Mouse (Mus musculus): ENCODE measurements at regions not wholly inside any gene's neighbourhood (a gene's known extent, or its start where the extent isn't known, plus 50 kb on each side); places are given as distances from the start of the nearest gene placed in this dataset.
A peak's percentile ranks its signal among the peaks of the same experiment; 100 is the strongest.

DNA sequence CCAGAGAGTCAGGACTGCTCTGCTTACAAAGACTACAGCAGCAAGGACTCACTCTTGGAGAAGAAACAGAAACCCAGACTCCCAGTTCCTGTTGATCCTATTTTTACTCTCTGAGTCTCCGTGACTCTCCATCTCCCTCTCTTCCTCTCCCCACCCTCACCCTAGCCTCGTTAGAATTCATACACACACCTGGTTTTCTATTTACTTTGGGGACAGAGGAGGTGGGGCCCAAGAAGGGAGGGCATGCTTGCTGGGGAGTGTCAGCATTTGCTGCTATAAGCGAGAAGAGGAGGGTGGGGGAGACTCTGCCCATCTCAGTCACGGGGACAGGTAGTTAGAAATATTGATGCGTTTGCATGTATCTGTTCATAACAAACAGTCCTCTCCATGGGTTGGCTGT lies 129.6 kb upstream of the Runx1 start:
- peak; percentile 28 for DNase-seq

DNA sequence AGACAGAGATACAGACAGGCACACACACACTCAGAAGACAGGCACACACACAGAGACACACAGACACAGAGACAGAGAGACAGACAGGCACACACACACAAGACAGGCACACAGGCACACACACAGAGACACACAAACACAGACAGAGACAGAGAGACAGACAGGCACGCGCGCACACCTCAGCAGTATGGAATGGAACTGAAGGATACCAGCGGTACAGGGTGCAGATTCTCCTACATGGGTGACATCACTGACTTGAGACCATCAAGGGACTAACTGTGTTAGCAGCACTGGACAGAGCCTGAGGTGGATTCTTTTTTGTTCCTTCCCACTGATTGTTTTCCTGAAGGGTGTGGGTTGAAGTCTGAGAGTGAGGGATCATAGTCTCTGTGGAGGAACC lies 129.1 kb upstream of the Runx1 start:
- DNase-seq = no peak

DNA sequence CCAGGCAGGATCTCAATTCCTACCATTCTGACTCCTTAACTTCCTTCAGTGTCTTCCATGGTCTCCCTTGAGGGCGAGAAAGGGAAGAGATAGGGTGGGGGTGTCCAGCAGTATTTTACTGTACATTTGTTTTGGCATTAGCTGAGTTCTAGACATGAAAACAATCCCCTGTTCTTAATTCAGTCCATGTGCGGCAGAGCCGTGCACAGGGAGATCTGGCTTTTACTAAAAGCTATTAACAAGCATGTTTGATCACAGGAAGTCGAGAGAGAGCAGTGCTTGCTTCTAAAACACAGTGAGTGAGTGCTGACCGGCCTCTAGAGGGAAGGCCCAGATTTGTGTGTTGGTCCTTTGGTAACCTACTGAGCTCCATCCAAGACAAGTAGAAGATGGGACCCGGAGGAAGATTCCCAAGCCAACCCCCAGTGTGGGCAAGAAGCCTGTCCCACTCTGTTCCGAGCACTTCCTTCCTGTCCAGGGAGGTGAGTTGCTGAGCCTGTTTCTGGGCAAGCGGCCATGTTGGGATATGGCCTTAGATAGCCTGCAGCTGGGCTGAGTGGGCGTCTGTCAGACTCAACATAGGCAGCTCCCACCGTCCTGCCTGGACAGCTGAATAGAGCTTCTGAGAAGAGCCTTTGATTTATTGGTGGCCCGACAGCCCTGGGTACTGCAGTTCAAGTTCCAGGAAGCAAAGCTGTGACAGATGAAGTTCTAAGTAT lies 128.1 kb upstream of the Runx1 start:
- DNase-seq = peak; percentile 23

- DNase-seq = peak; percentile 12
Measured at GRCm38 (mm10) chr16:92952336-92953097, 126.6 kb upstream of the Runx1 start.

GRCm38 (mm10) chr16:92951516-92951915 lies 125.6 kb upstream of the Runx1 start:
- DNase-seq = no peak

GRCm38 (mm10) chr16:92948494-92948893 lies 122.5 kb upstream of the Runx1 start:
- no peak for DNase-seq

GRCm38 (mm10) chr16:92946554-92946953 lies 120.6 kb upstream of the Runx1 start:
- DNase-seq = no peak

GRCm38 (mm10) chr16:92943901-92944300 lies 118.0 kb upstream of the Runx1 start:
- DNase-seq = no peak

- no peak for DNase-seq
Measured at GRCm38 (mm10) chr16:92939618-92940017, 113.7 kb upstream of the Runx1 start.

GRCm38 (mm10) chr16:92935848-92936535 lies 110.0 kb upstream of the Runx1 start:
- no peak for DNase-seq

DNA sequence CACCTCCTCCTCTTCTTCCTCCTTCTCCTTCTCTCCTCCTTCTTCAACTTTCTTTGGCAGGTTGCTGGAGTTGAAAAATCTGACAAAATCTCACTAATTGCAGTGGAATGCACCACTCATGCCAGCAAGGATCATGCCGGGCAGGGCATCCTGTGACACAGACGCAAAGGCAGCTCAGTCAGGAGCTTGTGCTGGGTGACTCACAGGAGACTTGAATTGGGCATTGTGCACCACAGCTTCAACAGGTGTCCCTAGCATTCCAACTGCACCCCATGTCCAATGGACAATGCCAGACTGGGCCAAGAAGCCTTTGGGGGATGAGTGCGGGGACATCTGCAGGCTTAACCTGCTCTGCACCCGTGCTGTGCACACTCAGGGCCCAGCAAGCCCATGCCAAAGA lies 104.2 kb upstream of the Runx1 start:
- DNase-seq = no peak

DNA sequence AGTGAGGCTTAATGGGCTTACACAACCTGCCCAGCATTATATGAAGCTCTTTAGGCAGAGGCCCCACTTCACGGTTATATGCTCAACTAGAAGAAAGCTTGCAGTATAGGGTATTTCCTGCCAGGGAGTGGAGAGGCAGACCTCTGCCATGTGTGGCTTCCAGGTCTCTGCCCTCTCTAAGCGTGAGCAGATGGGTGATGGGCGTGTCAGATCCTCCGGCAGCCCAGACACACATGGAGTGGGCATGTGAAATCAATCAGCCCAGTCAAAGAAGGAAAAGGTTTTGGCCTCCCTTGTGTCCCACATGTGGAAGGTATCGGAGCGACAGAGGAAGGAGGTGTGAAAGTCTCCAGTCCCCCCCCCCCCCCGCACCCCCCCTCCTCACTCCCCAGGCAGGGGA lies 102.3 kb upstream of the Runx1 start:
- no peak for DNase-seq

DNA sequence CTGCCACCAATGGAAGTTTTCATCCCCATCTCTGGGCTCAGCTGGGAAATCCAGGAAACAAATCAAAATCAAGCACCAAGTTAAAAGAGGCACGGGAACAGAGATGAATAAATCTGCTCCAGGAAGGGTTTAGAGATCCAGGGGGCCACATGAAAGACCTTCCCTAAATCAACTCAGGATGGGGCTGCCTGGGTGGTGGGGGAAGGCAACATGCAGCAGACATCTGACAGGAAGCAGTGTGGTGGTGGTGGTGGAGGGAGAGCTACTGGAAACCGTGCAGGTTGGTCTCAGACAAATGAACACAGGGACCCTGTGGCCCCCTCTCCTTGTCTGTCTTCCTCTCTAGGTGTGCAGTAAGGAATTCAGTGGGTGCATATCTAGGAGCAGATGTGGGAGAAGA lies 101.7 kb upstream of the Runx1 start:
- no peak for DNase-seq

DNA sequence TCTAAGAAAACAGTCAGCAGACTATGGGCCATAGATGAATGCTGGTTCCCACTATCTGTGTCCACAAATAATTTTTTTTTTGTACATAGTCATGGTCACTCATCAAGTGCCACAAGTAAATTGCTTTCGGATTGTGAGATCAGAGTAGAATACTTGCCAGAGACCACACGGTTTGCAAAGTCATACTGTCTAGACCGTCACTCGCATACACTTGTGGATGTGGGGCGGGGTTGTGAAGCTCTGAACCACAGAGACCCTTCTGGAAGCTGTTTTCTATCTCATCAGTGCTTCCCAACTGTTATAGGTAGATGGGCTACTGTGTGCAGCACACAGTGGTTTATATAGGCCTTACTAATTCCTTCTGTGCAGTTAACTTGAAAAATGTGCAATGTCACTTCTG lies 100.9 kb upstream of the Runx1 start:
- no peak for DNase-seq

- no peak for DNase-seq
Measured at GRCm38 (mm10) chr16:92920947-92921346, 95.0 kb upstream of the Runx1 start.

DNA sequence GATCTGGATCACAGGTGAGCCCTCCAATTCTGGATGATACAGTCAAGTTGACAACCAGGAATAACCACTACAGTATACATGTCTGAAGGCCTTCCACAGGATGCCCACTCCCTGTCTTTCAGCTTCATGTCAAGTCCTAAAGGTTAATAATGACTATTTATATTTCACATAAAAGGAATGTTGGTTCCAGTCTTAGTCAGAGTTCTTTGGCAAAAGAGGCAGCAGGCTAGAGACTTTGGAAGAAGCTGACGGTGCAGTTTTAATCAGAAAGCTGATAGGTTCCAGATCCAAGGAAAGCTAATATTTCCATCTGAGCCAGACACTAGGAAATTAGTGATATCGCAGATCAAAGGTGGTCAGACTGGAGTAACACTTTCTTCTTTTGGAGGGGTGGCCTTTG lies 91.4 kb upstream of the Runx1 start:
- no peak for DNase-seq

DNA sequence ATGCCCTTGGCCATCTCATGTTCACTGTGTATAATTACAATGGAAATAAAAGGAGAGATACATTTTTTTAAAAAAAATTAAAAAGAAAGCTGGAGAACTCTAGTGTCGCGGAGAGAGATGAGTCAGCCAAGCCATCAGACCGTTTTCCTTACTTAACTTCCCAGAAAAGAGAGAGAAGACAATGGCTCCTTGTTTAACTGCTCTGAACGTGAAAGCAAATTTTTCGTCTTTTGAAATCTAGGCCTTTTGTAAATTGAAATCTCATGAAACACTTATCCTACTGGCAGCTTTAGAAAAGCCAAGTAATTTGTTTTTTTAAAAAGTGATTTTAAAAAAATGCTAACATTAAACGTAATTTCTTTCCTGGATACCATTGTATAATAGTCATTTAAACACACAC lies 89.7 kb upstream of the Runx1 start:
- no peak for DNase-seq

DNA sequence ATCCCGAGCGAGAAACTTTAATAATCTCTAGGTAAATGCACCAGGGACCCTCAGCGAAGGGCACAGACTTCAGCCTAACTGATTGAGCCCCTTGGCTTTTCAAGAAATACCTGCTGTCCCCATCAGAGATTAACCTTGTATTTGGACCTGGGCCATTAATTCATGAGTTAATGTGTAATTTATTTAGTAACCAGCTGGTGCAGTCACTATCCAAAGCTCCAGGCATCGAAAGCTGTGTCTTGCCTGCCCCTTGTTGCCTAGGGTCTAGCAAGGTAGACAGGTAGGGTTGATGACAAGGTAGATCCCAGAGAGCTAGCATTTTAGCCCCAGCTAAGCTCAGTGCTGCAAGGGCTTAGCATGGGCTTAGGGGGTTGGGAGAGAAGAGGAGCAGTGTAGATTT lies 80.9 kb upstream of the Runx1 start:
- no peak for DNase-seq

GRCm38 (mm10) chr16:92905626-92906025 lies 79.7 kb upstream of the Runx1 start:
- no peak for DNase-seq

GRCm38 (mm10) chr16:92903892-92904473 lies 78.0 kb upstream of the Runx1 start:
- DNase-seq = peak; percentile 19

- no peak for DNase-seq
Measured at GRCm38 (mm10) chr16:92903486-92903885, 77.5 kb upstream of the Runx1 start.

DNA sequence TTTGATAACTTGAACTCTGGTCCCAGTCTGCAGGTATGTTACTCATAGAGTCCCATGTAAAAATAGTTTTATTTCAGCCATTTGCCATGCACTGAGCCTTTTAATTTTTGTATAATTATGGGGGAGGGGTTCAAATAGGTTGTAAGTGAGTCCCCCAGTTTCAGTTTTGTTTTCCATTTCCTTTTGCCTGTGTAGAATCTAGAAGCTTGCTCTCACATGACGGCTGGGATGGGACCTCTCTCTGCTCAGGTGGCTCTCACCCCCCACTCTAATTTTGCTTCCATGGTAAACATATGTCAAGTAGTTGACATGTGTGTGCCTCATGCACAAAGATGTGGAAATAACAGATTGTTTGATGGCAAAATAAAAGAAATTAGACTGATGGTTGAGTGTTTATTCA lies 73.8 kb upstream of the Runx1 start:
- DNase-seq = no peak

DNA sequence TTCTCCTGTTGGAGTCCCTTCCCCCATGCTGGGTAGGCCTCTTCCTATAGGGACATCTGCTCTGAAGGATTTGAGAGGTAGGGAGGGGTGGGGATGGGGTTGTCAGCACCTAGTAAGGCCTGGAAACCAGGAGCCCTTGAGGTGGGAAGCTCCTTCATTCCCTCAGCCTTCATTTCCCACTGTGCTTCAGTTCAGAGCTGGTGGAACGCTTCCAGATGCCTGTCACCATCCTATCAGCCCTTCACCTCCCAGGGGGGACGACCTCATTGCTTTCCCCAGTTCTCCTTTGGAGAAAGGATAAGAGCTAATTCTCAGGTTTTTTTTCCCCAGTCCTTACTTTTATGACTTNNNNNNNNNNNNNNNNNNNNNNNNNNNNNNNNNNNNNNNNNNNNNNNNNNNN lies 65.8 kb upstream of the Runx1 start:
- DNase-seq = no peak

GRCm38 (mm10) chr16:92890713-92891112 lies 64.8 kb upstream of the Runx1 start:
- DNase-seq = no peak
